Mouse (Mus musculus) embryonic facial prominence, embryonic 14.5 days (tissue): ENCODE data around the gene Med20. TPM values are rescaled to one million over a fixed set of nuclear protein-coding genes. Genes with fewer than 3 reads are reported as not detected.
"Not testable (repeated sequence)": the region's sequence is repeated elsewhere in the genome, so short reads cannot be mapped to it uniquely, and the experiment has no call there.

Experiments
- ATAC-seq: fragments of 200-750 bp; cut with Nextera tagmentation; 2 replicates; pipeline ENCODE4 v1.8.0; 2017; ENCODE audit warnings: low read depth, moderate number of reproducible peaks, moderate TSS enrichment
- DNase-seq: peaks from one replicate; pipeline ENCODE4 v3.0.0-alpha.2; 2015; ENCODE audit warnings: low spot score
- H3K27ac ChIP-seq: fragments of 300-500 bp; sonication (generic); replicated peaks from 2 replicates; pipeline ENCODE4 v1.5.1; 2014; ENCODE audit warnings: low read depth, mild to moderate bottlenecking, low read length, moderate library complexity
- H3K27me3 ChIP-seq: fragments of 300-500 bp; sonication (generic); replicated peaks from 2 replicates; pipeline ENCODE4 v1.6.1; 2014; ENCODE audit warnings: low read length; ENCODE audit not compliant: control insufficient read depth, insufficient read depth
- H3K36me3 ChIP-seq: fragments of 300-500 bp; sonication (generic); 2 replicates; pipeline ENCODE4 v1.6.1; 2014; ENCODE audit warnings: low read length, mixed read lengths; ENCODE audit not compliant: control insufficient read depth, insufficient read depth
- H3K4me1 ChIP-seq: fragments of 300-500 bp; sonication (generic); 2 replicates; pipeline ENCODE4 v1.6.1; 2014; ENCODE audit warnings: antibody characterized with exemption, low read length; ENCODE audit not compliant: control insufficient read depth, insufficient read depth
- H3K4me2 ChIP-seq: fragments of 300-500 bp; sonication (generic); 2 replicates; pipeline ENCODE4 v1.6.1; 2014; ENCODE audit warnings: low read depth, mild to moderate bottlenecking, low read length, moderate library complexity, mixed read lengths
- H3K4me3 ChIP-seq: fragments of 300-500 bp; sonication (generic); 2 replicates; pipeline ENCODE4 v1.5.1; 2014; ENCODE audit warnings: low read depth, mild to moderate bottlenecking, low read length
- H3K9ac ChIP-seq: fragments of 300-500 bp; sonication (generic); 2 replicates; pipeline ENCODE4 v1.6.1; 2014; ENCODE audit warnings: low read depth, mild to moderate bottlenecking, low read length, moderate library complexity, mixed read lengths
- H3K9me3 ChIP-seq: fragments of 300-500 bp; sonication (generic); 2 replicates; pipeline ENCODE4 v1.6.1; 2016; ENCODE audit warnings: low read length; ENCODE audit not compliant: control insufficient read depth
- WGBS: fragments of 180-500 bp; shearing (Covaris S2); extraction: QIAGEN DNeasy Blood & Tissue Kit; methylation state at CpG from one replicate; pipeline ENCODE4 v1.1.7; 2014; 5-methylcytosine and 5-hydroxymethylcytosine counted together
- polyA plus RNA-seq: library from polyadenylated mRNA; unstranded; fragments of >200 nt; fragmentation: Nextera tagmentation; extraction: Ambion mirVana; gene quantifications from 2 replicates; pipeline ENCODE4 v1.2.1, GENCODE M21; 2014

The Med20 gene
- polyA plus RNA-seq, 1 experiment from 2014 or later, result 47.7 TPM

- Histone ChIP-seq H3K9me3 (no peaks in the 10 kb centered on the region), H3K4me2 (no peak overlapping the region), H3K27ac (no peak overlapping the region), H3K9ac (no peak overlapping the region), H3K27me3 (no peaks in the 10 kb centered on the region), H3K4me3 (no peak overlapping the region), H3K36me3 (no peaks in the 10 kb centered on the region), H3K4me1 (no peaks in the 10 kb centered on the region)
- no peak for ATAC-seq
- WGBS, result 75% methylated on average over 2 of the region's 2 CpGs
- no peak for DNase-seq
Observed at GRCm38 (mm10) chr17:47642992-47643391, 31.6 kb downstream of the Med20 start.

- Histone ChIP-seq H3K4me2 (no peak overlapping the region), H3K9me3 (no peaks in the 10 kb centered on the region), H3K4me3 (no peak overlapping the region), H3K27ac (no peak overlapping the region), H3K27me3 (no peaks in the 10 kb centered on the region), H3K9ac (no peak overlapping the region), H3K36me3 (no peaks in the 10 kb centered on the region), H3K4me1 (no peaks in the 10 kb centered on the region)
- DNase-seq (peak; percentile 41), ATAC-seq (no peak)
- WGBS, result 100% methylated on average over 1 of the region's 1 CpGs
Observed at GRCm38 (mm10) chr17:47646683-47647082, 35.3 kb downstream of the Med20 start.

GRCm38 (mm10) chr17:47648966-47649365, 37.6 kb downstream of the Med20 start:
- DNase-seq, result no peak
- WGBS, result 72% methylated on average over 4 of the region's 4 CpGs

GRCm38 (mm10) chr17:47651953-47652352, 40.6 kb downstream of the Med20 start:
- Histone ChIP-seq H3K9ac (no peak overlapping the region), H3K36me3 (no peaks in the 10 kb centered on the region), H3K4me2 (no peak overlapping the region), H3K27ac (no peak overlapping the region), H3K27me3 (no peaks in the 10 kb centered on the region), H3K4me1 (no peaks in the 10 kb centered on the region), H3K9me3 (no peaks in the 10 kb centered on the region), H3K4me3 (no peak overlapping the region)
- 82% methylated on average over 2 of the region's 2 CpGs for WGBS
- DNase-seq (no peak), ATAC-seq (no peak)

More at GRCm38 (mm10) chr17:47648966-47649365, 37.6 kb downstream of the Med20 start:
- no peak overlapping the region for H3K4me2 ChIP-seq
- H3K36me3 ChIP-seq, result no peaks in the 10 kb centered on the region
- H3K27me3 ChIP-seq, result no peaks in the 10 kb centered on the region
- no peaks in the 10 kb centered on the region for H3K9me3 ChIP-seq
- no peak for ATAC-seq
- H3K9ac ChIP-seq, result no peak overlapping the region
- no peak overlapping the region for H3K4me3 ChIP-seq
- H3K27ac ChIP-seq, result no peak overlapping the region
- no peaks in the 10 kb centered on the region for H3K4me1 ChIP-seq

GRCm38 (mm10) chr17:47654346-47654745, 43.0 kb downstream of the Med20 start:
- not testable (repeated sequence) for H3K36me3 ChIP-seq, H3K27ac ChIP-seq, H3K4me3 ChIP-seq, DNase-seq, ATAC-seq, H3K9ac ChIP-seq, H3K4me1 ChIP-seq, H3K4me2 ChIP-seq, H3K9me3 ChIP-seq, H3K27me3 ChIP-seq
- WGBS, result 90% methylated on average over 8 of the region's 8 CpGs

GRCm38 (mm10) chr17:47655697-47656096, 44.3 kb downstream of the Med20 start:
- no peaks in the 10 kb centered on the region for H3K4me1 ChIP-seq
- WGBS, result 74% methylated on average over 5 of the region's 5 CpGs
- no peak for ATAC-seq
- no peak overlapping the region for H3K4me2 ChIP-seq
- DNase-seq, result no peak
- no peaks in the 10 kb centered on the region for H3K27me3 ChIP-seq
- H3K36me3 ChIP-seq, result no peaks in the 10 kb centered on the region
- no peak overlapping the region for H3K9ac ChIP-seq
- H3K9me3 ChIP-seq, result no peaks in the 10 kb centered on the region
- H3K4me3 ChIP-seq, result no peak overlapping the region
- no peak overlapping the region for H3K27ac ChIP-seq

- no peak overlapping the region for H3K4me2 ChIP-seq
- no peaks in the 10 kb centered on the region for H3K9me3 ChIP-seq
- DNase-seq (no peak), ATAC-seq (no peak)
- no peaks in the 10 kb centered on the region for H3K27me3 ChIP-seq
- no peak overlapping the region for H3K27ac ChIP-seq
- no peak overlapping the region for H3K9ac ChIP-seq
- no peak overlapping the region for H3K4me3 ChIP-seq
- no peaks in the 10 kb centered on the region for H3K36me3 ChIP-seq
- H3K4me1 ChIP-seq, result no peaks in the 10 kb centered on the region
- WGBS, result 79% methylated on average over 4 of the region's 4 CpGs
Observed at GRCm38 (mm10) chr17:47657901-47658300, 46.5 kb downstream of the Med20 start.

- WGBS, result 81% methylated on average over 3 of the region's 3 CpGs
- Histone ChIP-seq H3K9ac (no peak overlapping the region), H3K27ac (no peak overlapping the region), H3K4me1 (no peaks in the 10 kb centered on the region), H3K4me3 (no peak overlapping the region), H3K36me3 (no peaks in the 10 kb centered on the region), H3K9me3 (no peaks in the 10 kb centered on the region), H3K27me3 (no peaks in the 10 kb centered on the region), H3K4me2 (no peak overlapping the region)
- DNase-seq, result no peak
- no peak for ATAC-seq
Observed at GRCm38 (mm10) chr17:47658741-47659243, 47.4 kb downstream of the Med20 start.

GRCm38 (mm10) chr17:47663009-47663713, 51.8 kb downstream of the Med20 start:
- Histone ChIP-seq H3K4me3 (no peak overlapping the region), H3K9ac (no peak overlapping the region), H3K27ac (no peak overlapping the region), H3K4me1 (no peaks in the 10 kb centered on the region), H3K36me3 (no peaks in the 10 kb centered on the region), H3K27me3 (no peaks in the 10 kb centered on the region), H3K4me2 (no peak overlapping the region), H3K9me3 (no peaks in the 10 kb centered on the region)
- DNase-seq (peak; percentile 40), ATAC-seq (peak; percentile 62; the same call in 1 of the 2 replicates)
- 50% methylated on average over 9 of the region's 9 CpGs for WGBS
